Mouse (Mus musculus) MEL (cell line): Measurements from ENCODE around the gene Ptpn1. TPM values are rescaled to one million over a fixed set of nuclear protein-coding genes. Genes with fewer than 3 reads are reported as not detected.
A peak's percentile ranks its signal among the peaks of the same experiment; 100 is the strongest.

Source experiments
- DNase-seq: peaks from one replicate; pipeline ENCODE4 v3.0.0; 2011; ENCODE audit warnings: low read depth, low spot score
- H3K27ac ChIP-seq: 2 replicates; pipeline ENCODE4 v1.5.1; 2012; ENCODE audit warnings: low read depth, mild to moderate bottlenecking, control low read depth, low read length, moderate library complexity; ENCODE audit not compliant: control insufficient read depth
- H3K27me3 ChIP-seq, 2 experiments: fragments of 150-350 bp in 1 of 2; sonication (generic) in 1 of 2; 2 replicates each; pipeline ENCODE4 v1.6.1; 2012; ENCODE audit warnings: low read length in 2 of 2, mild to moderate bottlenecking in 2 of 2, improper control_type of control experiment in 1 of 2, moderate library complexity in 1 of 2; ENCODE audit not compliant: insufficient read depth in 2 of 2, control insufficient read depth in 1 of 2
- H3K36me3 ChIP-seq, 2 experiments: 2 replicates each; pipeline ENCODE4 v1.6.1; 2012 to 2014; ENCODE audit warnings: low read length in 2 of 2, improper control_type of control experiment in 1 of 2, inconsistent platforms in 1 of 2, mild to moderate bottlenecking in 1 of 2; ENCODE audit not compliant: insufficient read depth in 2 of 2, control insufficient read depth in 1 of 2
- H3K4me1 ChIP-seq, 2 experiments: fragments of 150-350 bp in 1 of 2; sonication (generic) in 1 of 2; 2 replicates each; pipeline ENCODE4 v1.6.1; 2012; ENCODE audit warnings: low read length in 2 of 2, improper control_type of control experiment in 1 of 2, mild to moderate bottlenecking in 1 of 2; ENCODE audit not compliant: insufficient read depth in 2 of 2, control insufficient read depth in 1 of 2
- H3K4me3 ChIP-seq, 2 experiments: fragments of 150-350 bp in 1 of 2; sonication (generic) in 1 of 2; 2 replicates each; pipeline ENCODE4 v1.5.1; 2012; ENCODE audit warnings: low read depth in 2 of 2, low read length in 2 of 2, mild to moderate bottlenecking in 2 of 2, moderate library complexity in 2 of 2, control low read depth in 1 of 2, improper control_type of control experiment in 1 of 2; ENCODE audit not compliant: control insufficient read depth in 1 of 2, insufficient read depth in 1 of 2
- H3K79me2 ChIP-seq: 2 replicates; pipeline ENCODE4 v1.6.1; 2012; ENCODE audit warnings: mild to moderate bottlenecking, low read length, moderate library complexity; ENCODE audit not compliant: control insufficient read depth, poor library complexity, insufficient read depth
- H3K9ac ChIP-seq: 2 replicates; pipeline ENCODE4 v1.6.1; 2012; ENCODE audit warnings: low read depth, mild to moderate bottlenecking, control low read depth, low read length, moderate library complexity; ENCODE audit not compliant: control insufficient read depth, poor library complexity, severe bottlenecking
- H3K9me3 ChIP-seq: fragments of 150-350 bp; sonication (generic); replicated peaks from 2 replicates; pipeline ENCODE4 v1.6.1; 2012; ENCODE audit warnings: mild to moderate bottlenecking, low read length, improper control_type of control experiment, moderate library complexity; ENCODE audit not compliant: insufficient read depth
- ETS1 ChIP-seq: IDR thresholded peaks from 2 replicates; pipeline ENCODE4 v1.6.1; 2012; ENCODE audit warnings: low read depth, mild to moderate bottlenecking, inconsistent platforms, low read length, improper control_type of control experiment, moderate library complexity
- GABPA ChIP-seq: IDR thresholded peaks from 2 replicates; pipeline ENCODE4 v1.6.1; 2012; ENCODE audit warnings: low read depth, mild to moderate bottlenecking, inconsistent platforms, low read length, improper control_type of control experiment, moderate library complexity
- GATA1 ChIP-seq: IDR thresholded peaks from 2 replicates; pipeline ENCODE4 v1.6.1; 2011; ENCODE audit warnings: low read depth, low read length, improper control_type of control experiment
- KAT2A ChIP-seq: conservative IDR thresholded peaks from 2 replicates; pipeline ENCODE4 v1.6.1; 2012; ENCODE audit warnings: low read depth, low read length, improper control_type of control experiment, inconsistent platforms
- MAZ ChIP-seq: IDR thresholded peaks from 2 replicates; pipeline ENCODE4 v1.6.1; 2012; ENCODE audit warnings: low read depth, mild to moderate bottlenecking, inconsistent platforms, low read length, improper control_type of control experiment
- MEF2A ChIP-seq: IDR thresholded peaks from 2 replicates; pipeline ENCODE4 v1.6.1; 2014; ENCODE audit warnings: low read depth, mild to moderate bottlenecking, inconsistent platforms, low read length, improper control_type of control experiment; ENCODE audit not compliant: poor library complexity, insufficient replicate concordance, severe bottlenecking; ENCODE audit errors: extremely low read depth
- MYB ChIP-seq: IDR thresholded peaks from 2 replicates; pipeline ENCODE4 v1.6.1; 2011; ENCODE audit warnings: mild to moderate bottlenecking, low read depth, low read length, improper control_type of control experiment
- MYC ChIP-seq: IDR thresholded peaks from 2 replicates; pipeline ENCODE4 v1.6.1; 2011; ENCODE audit warnings: low read depth, mild to moderate bottlenecking, low read length, improper control_type of control experiment, moderate library complexity
- NELFE ChIP-seq: IDR thresholded peaks from 2 replicates; pipeline ENCODE4 v1.6.1; 2011; ENCODE audit warnings: low read depth, low read length, improper control_type of control experiment
- POLR2A ChIP-seq, 2 experiments: IDR thresholded peaks; 2 replicates each; pipeline ENCODE4 v1.6.1; 2011 to 2012; ENCODE audit warnings: low read length in 2 of 2, mild to moderate bottlenecking in 2 of 2, control low read depth in 1 of 2, improper control_type of control experiment in 1 of 2, low read depth in 1 of 2, moderate library complexity in 1 of 2; ENCODE audit not compliant: control insufficient read depth in 1 of 2, insufficient read depth in 1 of 2, poor library complexity in 1 of 2
- POLR2AphosphoS2 ChIP-seq: IDR thresholded peaks from 2 replicates; pipeline ENCODE4 v1.6.1; 2011; ENCODE audit warnings: low read length, improper control_type of control experiment
- POLR2AphosphoS5 ChIP-seq: IDR thresholded peaks from 2 replicates; pipeline ENCODE4 v1.6.1; 2012; ENCODE audit warnings: low read depth, borderline replicate concordance, mild to moderate bottlenecking, inconsistent platforms, low read length, moderate library complexity, mixed read lengths
- TAL1 ChIP-seq: IDR thresholded peaks from 2 replicates; pipeline ENCODE4 v1.6.1; 2012; ENCODE audit warnings: mild to moderate bottlenecking, inconsistent platforms, low read length, moderate library complexity, mixed read lengths
- TCF12 ChIP-seq: IDR thresholded peaks from 2 replicates; pipeline ENCODE4 v1.6.1; 2014; ENCODE audit warnings: low read depth, mild to moderate bottlenecking, inconsistent platforms, low read length, improper control_type of control experiment, moderate library complexity
- UBTF ChIP-seq: IDR thresholded peaks from 2 replicates; pipeline ENCODE4 v1.6.1; 2012; ENCODE audit warnings: low read depth, mild to moderate bottlenecking, inconsistent platforms, low read length, improper control_type of control experiment, moderate library complexity, borderline replicate concordance; ENCODE audit not compliant: insufficient read depth
- ZMIZ1 ChIP-seq: IDR thresholded peaks from 2 replicates; pipeline ENCODE4 v1.6.1; 2012; ENCODE audit warnings: low read depth, mild to moderate bottlenecking, inconsistent platforms, low read length, improper control_type of control experiment, moderate library complexity
- polyA plus RNA-seq, 2 experiments: library from polyadenylated mRNA; stranded (reverse) in 1 of 2; unstranded in 1 of 2; fragments of >175 nt in 1 of 2; fragments of >200 nt in 1 of 2; gene quantifications; 2 replicates each; pipeline versions ENCODE4 v1.2.1 to v1.2.4; 2012; ENCODE audit warnings: low replicate concordance in 2 of 2, low read depth in 1 of 2; ENCODE audit not compliant: insufficient read length in 2 of 2, insufficient read depth in 1 of 2, missing spikeins in 1 of 2
- total RNA-seq: library from RNA; depleted of rRNA; stranded (reverse); fragments of 300-350 nt; gene quantifications from 2 replicates; pipeline ENCODE4 v1.2.3, GENCODE M21; 2012

The Ptpn1 gene
- total and polyA plus RNA-seq, 3 experiments, result 55.3 to 62.9 TPM; not detected in 1

GRCm38 (mm10) chr2:167894948-167895372 lies 36.9 kb upstream of the Ptpn1 start (continued):
- TF ChIP-seq MEF2A (no peak), MAZ (peak; percentile 71; the same call in 1 of the 2 replicates)

DNA sequence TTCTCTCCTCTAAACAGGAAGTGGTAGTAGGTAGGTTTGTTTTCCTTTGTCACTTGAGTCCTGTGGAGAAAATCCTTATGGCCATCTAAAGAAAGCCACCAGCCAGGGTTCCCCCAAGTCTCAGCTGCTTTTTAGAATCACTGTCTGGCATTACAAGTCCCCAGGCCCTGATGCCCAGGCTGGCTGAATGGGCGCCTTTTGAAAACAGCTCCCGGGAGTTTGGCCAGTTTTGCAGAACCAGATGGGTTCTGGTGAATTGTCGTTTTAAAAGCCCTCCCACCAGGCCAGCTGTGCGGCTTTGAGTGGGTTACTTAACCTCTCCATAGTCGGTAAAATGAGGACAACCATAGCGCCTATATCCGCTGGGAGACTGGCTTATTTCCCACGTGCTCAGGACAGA lies 34.0 kb upstream of the Ptpn1 start:
- H3K79me2 ChIP-seq, result no peaks in the 10 kb centered on the region
- peaks cover 0 to 4% of the 10 kb centered on the region in 2 experiments; a peak in 2 of 4 replicates for H3K27me3 ChIP-seq
- H3K4me3 ChIP-seq, result no peak overlapping the region
- H3K9me3 ChIP-seq, result no peaks in the 10 kb centered on the region
- no peaks in the 10 kb centered on the region for H3K36me3 ChIP-seq
- no peak overlapping the region for H3K9ac ChIP-seq
- H3K4me1 ChIP-seq, result peaks cover 0 to 2% of the 10 kb centered on the region in 2 experiments; a peak in 1 of 4 replicates
- no peak for DNase-seq
- TF ChIP-seq MYB (no peak), UBTF (no peak), POLR2AphosphoS5 (no peak), ETS1 (no peak), MYC (no peak), MEF2A (no peak)
- H3K27ac ChIP-seq, result no peak overlapping the region

GRCm38 (mm10) chr2:167899989-167900421 lies 31.9 kb upstream of the Ptpn1 start:
- no peak for TF ChIP-seq POLR2A (IDR thresholded peaks at IDR 0.05; ENCODE audit: control insufficient read depth in 1 of 2, insufficient read depth in 1 of 2, low read depth in 1 of 2, low read length in 2 of 2, poor library complexity in 1 of 2)
- no peak for TF ChIP-seq NELFE
- no peak for TF ChIP-seq ETS1
- no peak for TF ChIP-seq POLR2AphosphoS2
- no peak for TF ChIP-seq TAL1
- no peak for TF ChIP-seq GATA1
- TF ChIP-seq GABPA, result no peak
- TF ChIP-seq KAT2A, result no peak
- TF ChIP-seq MYB, result no peak
- TF ChIP-seq MAZ, result no peak
- TF ChIP-seq TCF12, result no peak
- no peak for TF ChIP-seq ZMIZ1
- DNase-seq, result no peak
- H3K4me3 ChIP-seq, result no peak overlapping the region
- H3K36me3 ChIP-seq, result no peaks in the 10 kb centered on the region
- no peaks in the 10 kb centered on the region for H3K9me3 ChIP-seq
- no peak overlapping the region for H3K27ac ChIP-seq
- H3K9ac ChIP-seq, result no peak overlapping the region
- peaks cover 0 to 2% of the 10 kb centered on the region in 2 experiments; a peak in 1 of 4 replicates for H3K4me1 ChIP-seq
- no peaks in the 10 kb centered on the region for H3K79me2 ChIP-seq
- peaks cover 0 to 3% of the 10 kb centered on the region in 2 experiments; a peak in 1 of 4 replicates for H3K27me3 ChIP-seq
